Mouse (Mus musculus) kidney, postnatal 36 days (tissue): ENCODE data around the gene Kcnt1.
A peak's percentile ranks its signal among the peaks of the same experiment; 100 is the strongest.
"Not testable (repeated sequence)": the region's sequence is repeated elsewhere in the genome, so short reads cannot be mapped to it uniquely, and the experiment has no call there.

ENCODE experiments used
- DNase-seq, 2 experiments: peaks; one replicate each; pipeline ENCODE4 v3.0.0; 2021 to 2022; ENCODE audit warnings: mixed read lengths in 2 of 2

Gene Kcnt1

DNA sequence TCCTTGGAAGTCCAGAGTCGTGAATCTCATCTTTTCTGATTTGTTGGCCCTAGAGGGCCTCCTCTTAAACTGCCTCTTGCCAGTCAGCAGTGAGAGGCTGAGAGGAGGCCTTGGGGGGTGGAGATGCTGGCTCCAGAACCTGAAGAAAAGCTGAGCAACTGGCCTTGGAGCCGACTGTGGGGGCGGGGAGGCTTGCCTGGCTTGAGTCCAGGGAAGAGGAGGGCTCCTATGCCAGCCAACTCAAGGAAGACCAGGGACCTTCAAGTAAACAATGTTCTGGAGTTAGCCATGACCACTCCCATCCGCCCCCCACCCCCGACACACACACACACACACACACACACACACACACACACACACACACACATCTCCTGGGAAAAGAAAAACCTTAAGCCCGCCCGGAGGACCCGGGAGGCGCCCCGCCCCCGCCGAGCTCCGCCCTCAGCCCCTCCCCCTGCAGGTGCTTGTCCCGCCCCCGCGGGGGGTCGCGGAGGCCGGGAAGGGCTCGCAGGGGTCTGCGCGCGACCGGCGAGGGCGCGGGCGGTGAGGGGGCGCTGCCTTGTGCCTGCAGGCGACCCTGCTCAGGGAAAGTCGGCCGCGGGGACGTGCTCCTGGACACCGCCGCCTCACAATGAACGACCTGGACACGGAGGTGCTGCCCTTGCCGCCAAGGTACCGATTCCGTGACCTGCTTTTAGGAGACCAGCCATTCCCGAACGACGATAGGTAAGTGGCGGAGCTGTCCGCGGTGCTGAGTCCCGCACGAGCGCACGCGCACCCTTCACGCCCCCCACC, at the start of gene Kcnt1:
Gene Kcnt1 (plus strand): TSS at position 398 of the 795 bp plus-strand sequence.
- peak; percentile 49 to 73 for DNase-seq

- not testable (repeated sequence) for DNase-seq
Measured at GRCm38 (mm10) chr2:25815748-25816147, 47.8 kb upstream of the Kcnt1 start, which contains the start of gene Glt6d1. Gene Glt6d1, minus strand, starts transcription at chr2:25815848.

DNA sequence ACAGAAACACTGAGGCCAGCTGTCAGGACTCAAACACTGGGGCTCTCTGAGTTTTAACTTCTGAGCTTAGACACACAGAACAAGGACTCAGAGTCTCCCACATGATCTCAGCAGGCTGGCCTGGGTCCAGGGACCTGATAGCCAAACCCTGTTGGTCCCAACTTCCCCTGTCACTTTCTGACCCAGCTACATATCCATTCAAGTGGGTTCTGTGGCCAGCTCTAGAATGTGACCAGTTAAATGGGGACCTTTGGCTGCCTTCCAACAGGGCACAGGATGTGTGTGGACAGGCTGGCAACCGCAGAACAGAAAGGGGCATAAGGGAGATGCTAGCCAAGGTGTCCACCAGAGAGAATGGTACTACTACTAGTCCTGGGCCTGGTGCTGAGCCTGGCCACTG, 40.7 kb upstream of the Kcnt1 start, which contains the start of gene Lcn9:
Gene Lcn9 (plus strand): TSS at position 348 of the 400 bp plus-strand sequence.
- no peak for DNase-seq

DNA sequence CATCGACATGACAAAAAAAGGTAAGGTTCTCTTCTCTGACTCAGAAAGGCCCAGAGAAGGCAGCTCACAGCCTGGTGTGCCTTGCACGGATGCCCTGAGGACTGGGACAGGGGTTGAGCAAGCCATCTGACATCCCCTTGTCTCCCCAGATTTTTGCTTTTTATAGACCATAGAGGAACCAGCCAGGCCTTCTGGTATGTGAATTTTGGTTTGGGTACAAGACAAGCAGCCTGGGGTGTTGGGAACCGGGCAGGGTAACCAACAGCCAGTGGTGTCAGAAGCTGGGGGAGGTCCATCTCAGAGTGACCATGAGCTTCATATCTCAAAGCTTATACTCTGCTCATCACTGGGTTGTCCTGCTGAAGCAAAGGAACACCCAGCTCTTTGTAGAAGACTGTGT, 38.8 kb upstream of the Kcnt1 start:
- DNase-seq, result no peak

- no peak for DNase-seq
Measured at GRCm38 (mm10) chr2:25828344-25828947, 35.1 kb upstream of the Kcnt1 start.

- no peak for DNase-seq
Measured at GRCm38 (mm10) chr2:25830786-25831185, 32.7 kb upstream of the Kcnt1 start.

DNA sequence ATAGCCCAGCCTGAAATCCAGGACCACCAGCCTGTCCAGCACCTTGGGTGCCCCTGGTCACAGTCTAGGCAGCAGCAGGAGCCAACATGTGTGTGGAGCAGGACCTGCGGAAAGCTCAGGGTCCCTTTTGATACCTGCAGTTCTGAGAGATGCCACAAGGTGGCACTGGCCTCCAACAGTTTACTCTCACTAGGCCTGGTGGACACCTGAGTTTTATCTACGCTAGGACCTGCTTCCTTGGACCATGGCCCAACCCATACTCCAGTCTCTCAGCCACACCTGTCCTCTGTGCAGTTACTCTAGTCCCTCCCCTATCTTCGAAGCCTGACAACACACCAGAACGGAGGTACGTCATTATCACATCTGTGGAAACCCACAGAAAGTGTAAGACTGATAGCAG, 27.2 kb upstream of the Kcnt1 start:
- peak; percentile 59 to 86 for DNase-seq

- DNase-seq, result no peak
Measured at GRCm38 (mm10) chr2:25842161-25842560, 21.4 kb upstream of the Kcnt1 start.

DNA sequence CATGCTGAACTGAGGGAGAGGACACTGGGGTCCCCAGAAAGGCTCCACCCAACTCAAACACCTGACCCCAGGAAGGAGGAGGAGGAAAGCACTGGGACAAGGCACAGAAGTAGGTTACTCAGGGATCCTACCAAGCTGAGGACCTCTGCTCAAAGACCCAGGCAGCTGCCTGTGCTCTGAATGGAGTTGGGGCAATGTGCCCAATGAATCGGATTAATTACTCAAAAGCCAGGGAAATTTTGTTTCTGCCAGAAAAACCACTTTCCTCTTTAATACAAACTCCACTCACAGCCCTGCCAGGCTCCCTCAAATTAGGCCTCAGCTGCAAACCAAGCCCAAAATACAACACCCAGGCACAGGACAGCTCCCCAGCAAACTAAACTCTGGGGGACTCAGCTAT, 20.8 kb upstream of the Kcnt1 start:
- DNase-seq, result no peak

- DNase-seq, result no peak
Measured at GRCm38 (mm10) chr2:25844097-25844496, 19.4 kb upstream of the Kcnt1 start.

DNA sequence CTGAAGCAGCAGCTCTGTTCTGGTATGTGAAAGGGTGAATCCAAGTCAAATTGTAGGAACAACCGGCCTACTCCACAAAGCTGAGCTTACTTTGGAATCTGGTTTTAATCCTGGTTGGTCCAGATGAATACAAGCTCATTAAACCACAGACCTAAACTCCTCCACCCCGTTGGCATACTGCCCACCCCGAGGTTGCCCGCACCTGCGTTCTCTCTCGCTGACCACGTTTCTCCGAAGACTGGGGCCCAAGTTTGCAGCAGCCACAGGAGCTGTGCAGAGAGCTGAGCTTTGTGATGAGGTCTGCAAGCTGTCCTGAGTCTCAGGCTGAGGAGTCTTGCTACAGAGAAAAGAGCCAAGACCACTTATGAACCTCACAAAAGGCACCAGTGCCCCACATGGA, 17.0 kb upstream of the Kcnt1 start:
- no peak for DNase-seq

DNA sequence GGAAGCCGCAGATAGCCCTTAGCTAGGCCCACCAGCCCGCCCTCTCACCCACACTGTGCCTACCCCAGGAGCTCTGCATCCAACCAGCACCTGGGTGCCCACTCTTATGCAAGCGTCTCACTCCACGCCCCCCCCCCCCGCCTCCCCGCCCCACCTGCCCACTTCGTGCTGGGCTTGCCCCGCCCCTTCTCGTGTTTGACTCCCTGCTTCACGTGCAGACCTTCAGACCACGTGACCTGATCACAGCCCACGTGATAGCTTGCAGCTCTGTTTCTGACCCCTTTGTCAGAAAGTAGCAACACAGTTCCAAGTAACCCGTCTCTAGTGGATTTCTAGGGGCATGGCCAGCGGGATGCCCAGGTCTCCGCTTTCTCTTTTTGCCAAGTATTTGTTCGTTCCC, 16.3 kb upstream of the Kcnt1 start, which contains the start of gene Sohlh1:
Gene Sohlh1 (minus strand): TSS at position 23 of the 400 bp plus-strand sequence.
- DNase-seq, result no peak

DNA sequence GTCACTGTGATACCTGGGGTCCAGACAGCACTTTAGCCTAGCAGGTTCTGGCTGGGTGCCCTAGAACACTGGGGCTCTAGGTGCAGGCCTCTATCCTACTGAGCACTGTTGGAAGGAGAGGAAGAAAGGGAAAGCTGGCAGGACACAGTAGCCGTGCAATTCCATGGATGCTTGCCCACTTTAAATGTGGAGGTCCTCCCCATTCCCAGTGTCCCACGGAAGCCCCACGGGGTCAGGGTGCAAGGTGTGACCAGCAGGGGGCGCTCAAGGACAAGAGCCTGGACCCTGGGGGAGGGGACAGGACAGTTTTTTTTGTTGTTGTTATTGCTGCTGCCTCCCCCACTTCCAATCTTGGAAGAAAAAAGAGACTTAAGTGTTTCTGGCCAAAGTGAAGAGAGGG, 13.2 kb upstream of the Kcnt1 start:
- DNase-seq, result peak; percentile 34 to 81

GRCm38 (mm10) chr2:25852626-25853025, 10.9 kb upstream of the Kcnt1 start:
- peak; percentile 41 to 59 for DNase-seq

GRCm38 (mm10) chr2:25853998-25854397, 9.5 kb upstream of the Kcnt1 start:
- DNase-seq, result no peak

DNA sequence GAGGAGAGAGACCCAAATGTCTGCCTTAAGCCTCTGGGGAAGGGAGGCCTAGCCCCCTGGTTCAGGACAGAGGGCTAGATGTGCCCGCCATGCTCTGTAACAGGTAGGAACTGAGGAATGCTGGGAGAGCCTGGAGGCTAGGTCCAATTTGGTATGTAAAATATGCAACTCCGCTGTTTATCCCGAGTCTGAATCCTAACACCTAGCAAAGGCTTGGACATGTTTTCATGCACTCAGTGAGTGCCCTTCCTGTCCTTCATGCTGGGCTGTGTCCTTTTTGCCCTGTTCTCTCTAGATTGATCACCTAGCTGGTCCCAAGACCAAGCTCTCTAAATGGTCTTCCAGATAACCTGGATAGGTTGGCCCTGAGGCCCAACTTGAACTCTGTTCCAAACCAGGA, 3.6 kb upstream of the Kcnt1 start:
- DNase-seq, result peak in 1 of 2 experiments; percentile 10

GRCm38 (mm10) chr2:25862038-25862437, 1.5 kb upstream of the Kcnt1 start:
- DNase-seq, result peak; percentile 32 to 48

DNA sequence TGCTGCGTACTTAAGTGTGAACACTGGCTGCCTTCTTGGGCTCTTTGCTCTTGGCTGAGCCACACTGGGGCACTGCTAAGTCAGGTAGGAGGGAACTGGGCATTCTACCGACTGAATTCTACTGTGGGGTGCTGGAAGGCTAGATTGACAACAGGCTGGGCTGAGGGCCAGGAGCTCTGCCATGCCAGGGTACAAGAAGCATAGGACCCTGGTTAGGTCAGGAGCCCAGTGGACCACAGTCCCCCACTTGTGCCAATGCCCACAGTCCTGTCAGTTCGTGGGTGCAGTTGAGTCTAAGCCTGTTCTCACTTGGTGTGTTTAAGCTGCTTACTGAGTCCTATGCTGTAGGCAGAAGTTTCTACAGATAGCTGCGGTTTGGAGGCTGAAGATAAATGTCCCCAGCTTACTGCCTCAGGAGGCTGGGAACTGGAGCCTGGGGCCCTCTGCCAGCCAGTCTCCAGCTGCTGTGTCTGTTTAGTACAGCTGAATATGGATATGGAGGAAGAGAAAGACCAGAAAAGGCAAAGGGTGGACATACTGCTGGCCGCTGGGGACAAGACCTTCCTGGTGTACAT, 751 bp upstream of the Kcnt1 start:
- DNase-seq, result no peak

DNA sequence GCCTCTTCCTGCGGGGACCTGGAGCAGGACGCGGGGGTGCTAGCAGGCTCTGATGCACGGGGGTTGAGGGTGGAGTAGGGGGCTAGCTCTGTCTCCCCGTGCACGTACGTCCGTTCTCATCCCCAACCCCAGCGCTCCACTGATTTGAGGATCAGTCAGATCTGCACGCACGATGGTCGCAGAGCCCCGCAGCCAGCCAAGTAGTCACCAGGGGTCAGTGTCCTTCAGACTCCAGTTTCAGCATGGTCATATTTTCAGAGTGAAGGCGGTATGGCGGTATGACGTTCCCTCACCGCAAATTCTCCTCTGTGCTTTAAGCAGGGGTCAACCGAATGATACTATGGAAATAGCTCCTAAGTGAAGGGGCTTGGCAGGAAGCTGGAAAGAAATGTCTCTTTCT, 696 bp downstream of the Kcnt1 start:
- no peak for DNase-seq

- DNase-seq, result no peak
Measured at GRCm38 (mm10) chr2:25865412-25865811, 1.9 kb downstream of the Kcnt1 start.

DNA sequence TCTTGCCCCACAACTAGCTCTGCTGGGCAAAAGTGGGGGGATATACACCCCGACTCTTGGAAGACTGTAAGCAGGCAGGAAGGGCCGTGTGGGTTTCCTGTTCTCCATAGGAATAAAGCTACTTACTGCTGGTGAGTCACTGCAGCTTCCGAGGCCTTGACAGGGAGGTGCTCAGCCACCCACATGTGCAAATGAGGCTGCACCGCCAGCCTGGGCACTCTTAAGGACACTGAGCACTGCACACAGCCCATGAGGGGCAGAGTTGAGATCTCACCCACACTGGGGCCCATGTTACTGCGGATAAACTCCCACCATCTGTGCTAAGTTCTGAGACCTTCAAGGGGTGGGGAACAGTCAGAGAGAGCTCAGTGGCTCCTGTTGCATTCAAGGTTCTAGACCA, 3.1 kb downstream of the Kcnt1 start:
- DNase-seq, result no peak

GRCm38 (mm10) chr2:25877250-25877735, 13.8 kb downstream of the Kcnt1 start:
- no peak for DNase-seq

GRCm38 (mm10) chr2:25877736-25878268, 14.3 kb downstream of the Kcnt1 start:
- DNase-seq, result no peak
